Mouse (Mus musculus) retina, adult 2 months (tissue): ENCODE results near the gene Dgki.

ENCODE experiments used
- DNase-seq: peaks from one replicate; pipeline ENCODE4 v3.0.0-alpha.2; 2012; ENCODE audit warnings: low read depth, low spot score

Gene Dgki

GRCm38 (mm10) chr6:36812666-36813515 is 487.1 kb downstream of the Dgki start:
- DNase-seq: no peak

GRCm38 (mm10) chr6:36810448-36810847 is 489.5 kb downstream of the Dgki start:
- no peak for DNase-seq

- no peak for DNase-seq
Observed at GRCm38 (mm10) chr6:36809747-36810285, 490.2 kb downstream of the Dgki start, which contains the start of gene Ptn. TSS of gene Ptn (minus strand) at chr6:36810220.

- DNase-seq: no peak
Observed at GRCm38 (mm10) chr6:36809311-36809726, 490.7 kb downstream of the Dgki start.

- no peak for DNase-seq
Observed at GRCm38 (mm10) chr6:36808306-36809058, 491.5 kb downstream of the Dgki start.

GRCm38 (mm10) chr6:36806906-36807305 is 493.1 kb downstream of the Dgki start:
- DNase-seq: no peak

- no peak for DNase-seq
Observed at GRCm38 (mm10) chr6:36800309-36800946, 499.6 kb downstream of the Dgki start.

- no peak for DNase-seq
Observed at GRCm38 (mm10) chr6:36797066-36797655, 502.8 kb downstream of the Dgki start.
